Mouse (Mus musculus): ENCODE data around the gene Nit1. TPM values are rescaled to one million over a fixed set of nuclear protein-coding genes. Genes with fewer than 3 reads are reported as not detected.

The Nit1 gene
- total and polyA plus RNA-seq, 3 experiments, result 39.5 to 51.4 (median 40.8) TPM

DNA sequence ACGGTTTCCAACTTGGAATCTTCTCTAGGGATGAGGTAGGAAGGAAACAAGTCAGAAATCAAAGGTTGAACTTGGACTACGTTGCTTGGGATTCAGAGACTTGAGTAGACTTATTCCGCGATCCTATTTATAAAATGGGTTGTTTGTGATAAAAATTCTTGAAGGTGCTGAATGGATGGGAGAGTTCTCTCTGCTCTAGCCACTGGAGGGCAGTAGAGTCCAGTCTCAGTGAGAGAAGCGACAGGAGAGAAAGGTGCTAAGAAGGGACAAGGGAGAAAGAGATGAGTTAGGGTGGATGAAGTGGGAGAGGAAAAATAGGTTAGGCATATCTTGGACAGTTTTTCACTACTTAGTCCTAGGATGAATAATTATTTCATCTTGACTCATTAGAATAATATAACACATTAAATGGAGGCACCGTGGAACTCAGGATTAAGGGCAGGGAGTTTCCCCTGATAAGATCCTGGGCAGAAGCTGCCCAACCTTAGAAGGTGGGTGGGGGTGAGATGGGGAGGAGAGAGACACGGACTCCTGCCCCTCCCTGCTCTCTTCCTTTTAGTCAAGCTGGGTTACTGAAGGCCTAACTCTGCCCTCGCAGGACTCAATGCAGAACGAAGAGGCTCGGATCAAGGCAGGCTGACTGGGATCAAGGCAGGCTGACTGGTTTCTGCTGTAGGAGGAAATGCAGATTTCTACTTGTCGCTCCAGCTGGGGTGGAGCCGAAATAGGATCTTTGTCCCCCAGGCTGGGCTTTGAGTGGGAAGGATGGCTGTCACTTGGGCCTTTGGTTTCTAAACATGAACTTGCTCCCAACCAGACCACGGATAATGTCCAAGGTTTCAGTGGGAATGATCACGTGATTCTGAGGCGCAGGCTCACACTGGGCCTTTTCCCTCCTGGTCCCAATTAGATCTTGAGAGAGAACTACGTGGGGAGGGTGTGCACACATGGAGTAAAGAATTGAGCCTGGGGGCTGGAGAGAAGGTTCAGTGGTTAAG is 16.0 kb upstream of the Nit1 start:
- TF ChIP-seq SMC3 (IDR thresholded peaks at IDR 0.05; ENCODE audit: low read depth, low read length) (peak; percentile 91), POLR2A (IDR thresholded peaks at IDR 0.05; ENCODE audit: low read depth, low read length) (0 out of 2 replicates have a peak, but pooled peaks have one; percentile 24), RAD21 (IDR thresholded peaks at IDR 0.05; ENCODE audit: low read depth, low read length) (peak; percentile 94), CTCF (conservative IDR thresholded peaks at IDR 0.05 in 1 of 2, IDR thresholded peaks at IDR 0.05 in 1 of 2; ENCODE audit: low read depth in 2 of 2, low read length in 2 of 2) (peak; percentile 77 to 95), UBTF (IDR thresholded peaks at IDR 0.05; ENCODE audit: low read depth, low read length) (no peak)
- Histone ChIP-seq H3K9ac (ENCODE audit: insufficient read depth, low read depth) (no peak overlapping the region), H3K4me2 (ENCODE audit: insufficient read depth, low read depth, poor library complexity, severe bottlenecking) (no peak overlapping the region), H3K27me3 (replicated peaks) (no peaks in the 10 kb centered on the region), H3K4me1 (ENCODE audit: control insufficient read depth in 1 of 2, insufficient read depth in 2 of 2) (peaks cover 0 to 5% of the 10 kb centered on the region in 2 experiments; a peak in 1 of 4 replicates), H3K9me3 (replicated peaks; ENCODE audit: low read length) (peaks cover 5% of the 10 kb centered on the region), H3K36me3 (replicated peaks in 1 of 2; ENCODE audit: control insufficient read depth in 1 of 2, insufficient read depth in 1 of 2, low read length in 1 of 2) (peaks cover 30 to 50% of the 10 kb centered on the region in 2 experiments), H3K27ac (ENCODE audit: insufficient read depth, low read depth) (no peak overlapping the region), H3K4me3 (replicated peaks in 1 of 3; ENCODE audit: low read depth in 2 of 3, low read length in 2 of 3, poor library complexity in 1 of 3) (no peak overlapping the region), H3K79me2 (replicated peaks; ENCODE audit: control insufficient read depth, extremely low read depth, insufficient read depth, poor library complexity, severe bottlenecking) (no peaks in the 10 kb centered on the region)
- dilution Hi-C loops (cut with MboI; ENCODE audit: extremely low pct_ligation_motif_present, extremely low pct_unique_long_range_greater_than_20kb, low sequenced_read_pairs) (no loop called here), in situ Hi-C loops (cut with MboI; ENCODE audit: low pct_ligation_motif_present, low pct_unique_long_range_greater_than_20kb, low sequenced_read_pairs) (loop anchor here (5.0 kb wide), 1 partner anchor 116 kb away; no protein-coding TSS in a partner anchor)
- peak; percentile 75 for DNase-seq (ENCODE audit: extremely low read depth)

DNA sequence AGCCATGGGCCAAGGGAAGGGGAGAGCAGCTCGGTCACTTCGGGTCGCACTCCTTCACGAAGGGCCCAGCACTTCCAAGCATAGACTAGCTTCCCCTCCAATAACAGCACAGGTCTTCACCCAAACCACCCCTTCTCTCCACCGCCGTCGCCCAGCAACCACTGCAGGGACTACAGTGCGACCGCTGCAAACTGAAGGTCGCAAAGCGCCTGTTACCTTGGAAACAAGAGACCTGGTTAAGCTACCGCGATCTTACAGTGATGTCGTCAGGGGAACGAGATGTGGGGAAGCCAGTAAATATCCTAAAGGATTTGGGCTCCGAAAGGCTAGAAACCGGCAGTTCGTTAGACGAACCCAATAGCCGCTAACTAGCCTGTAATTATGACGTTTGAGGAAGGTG is 15.2 kb upstream of the Nit1 start, which contains the start of gene Klhdc9:
Gene Klhdc9, minus strand, starts transcription at position 143 of the 400 bp plus-strand sequence.
- Histone ChIP-seq H3K79me2 (replicated peaks; ENCODE audit: control insufficient read depth, extremely low read depth, insufficient read depth, poor library complexity, severe bottlenecking) (0 out of 2 replicates have a peak, but pooled peaks cover 2% of the 10 kb centered on the region), H3K4me1 (ENCODE audit: control insufficient read depth in 1 of 2, insufficient read depth in 2 of 2) (peaks cover 0 to 5% of the 10 kb centered on the region in 2 experiments; a peak in 1 of 4 replicates), H3K4me2 (ENCODE audit: insufficient read depth, low read depth, poor library complexity, severe bottlenecking) (no peak within 1 kb of the TSS), H3K4me3 (replicated peaks in 1 of 3; ENCODE audit: low read depth in 2 of 3, low read length in 2 of 3, poor library complexity in 1 of 3) (no peak within 1 kb of the TSS), H3K27ac (ENCODE audit: insufficient read depth, low read depth) (no peak within 1 kb of the TSS), H3K9ac (ENCODE audit: insufficient read depth, low read depth) (no peak within 1 kb of the TSS), H3K36me3 (replicated peaks in 1 of 2; ENCODE audit: control insufficient read depth in 1 of 2, insufficient read depth in 1 of 2, low read length in 1 of 2) (peaks cover 30 to 55% of the 10 kb centered on the region in 2 experiments), H3K9me3 (replicated peaks; ENCODE audit: low read length) (peaks cover 6% of the 10 kb centered on the region), H3K27me3 (replicated peaks) (no peaks in the 10 kb centered on the region)
- no peak for DNase-seq (ENCODE audit: extremely low read depth)
- TF ChIP-seq MEF2A (IDR thresholded peaks at IDR 0.05; ENCODE audit: borderline replicate concordance, low read depth, low read length), result no peak
- no peak for TF ChIP-seq USF2 (conservative IDR thresholded peaks at IDR 0.05; ENCODE audit: low read depth, low read length)
- no peak for TF ChIP-seq PAX5 (IDR thresholded peaks at IDR 0.05; ENCODE audit: low read length)
- TF ChIP-seq TCF12 (IDR thresholded peaks at IDR 0.05; ENCODE audit: low read depth, low read length), result no peak
- no peak for TF ChIP-seq BHLHE40 (IDR thresholded peaks at IDR 0.05; ENCODE audit: low read depth, low read length)
- TF ChIP-seq KAT2A (IDR thresholded peaks at IDR 0.05; ENCODE audit: insufficient replicate concordance, low read length), result no peak
- TF ChIP-seq ZMIZ1 (IDR thresholded peaks at IDR 0.05; ENCODE audit: low read depth, low read length), result no peak
- TF ChIP-seq MYC (IDR thresholded peaks at IDR 0.05; ENCODE audit: low read depth, low read length), result no peak
- TF ChIP-seq GABPA (IDR thresholded peaks at IDR 0.05; ENCODE audit: insufficient replicate concordance, low read depth, low read length), result no peak
- no peak for TF ChIP-seq NELFE (IDR thresholded peaks at IDR 0.05; ENCODE audit: low read depth, low read length)
- TF ChIP-seq ZKSCAN1 (IDR thresholded peaks at IDR 0.05; ENCODE audit: borderline replicate concordance, low read depth, low read length), result no peak
- no peak for TF ChIP-seq CTCF (conservative IDR thresholded peaks at IDR 0.05 in 1 of 2, IDR thresholded peaks at IDR 0.05 in 1 of 2; ENCODE audit: low read depth in 2 of 2, low read length in 2 of 2)
- TF ChIP-seq MAZ (IDR thresholded peaks at IDR 0.05; ENCODE audit: low read depth, low read length), result no peak
- TF ChIP-seq MAFK (IDR thresholded peaks at IDR 0.05; ENCODE audit: insufficient replicate concordance, low read length), result no peak
- no peak for TF ChIP-seq RCOR1 (conservative IDR thresholded peaks at IDR 0.05; ENCODE audit: low read depth, low read length)
- dilution Hi-C loops (cut with MboI; ENCODE audit: extremely low pct_ligation_motif_present, extremely low pct_unique_long_range_greater_than_20kb, low sequenced_read_pairs) (no loop called here), in situ Hi-C loops (cut with MboI; ENCODE audit: low pct_ligation_motif_present, low pct_unique_long_range_greater_than_20kb, low sequenced_read_pairs) (loop anchor here (5.0 kb wide), 1 partner anchor 117 kb away; no protein-coding TSS in a partner anchor)
